Mouse (Mus musculus) embryonic facial prominence, embryonic 12.5 days (tissue): ENCODE data around the gene Cep41. TPM values are rescaled to one million over a fixed set of nuclear protein-coding genes. Genes with fewer than 3 reads are reported as not detected.
A peak's percentile ranks its signal among the peaks of the same experiment; 100 is the strongest.

Experiments
- ATAC-seq: fragments of 200-750 bp; cut with Nextera tagmentation; 2 replicates; pipeline ENCODE4 v1.8.0; 2017; ENCODE audit not compliant: insufficient number of reproducible peaks, insufficient read depth, low FRiP score, low TSS enrichment
- H3K27ac ChIP-seq: fragments of 300-500 bp; sonication (generic); 2 replicates; pipeline ENCODE4 v1.5.1; 2016; ENCODE audit warnings: mild to moderate bottlenecking
- H3K27me3 ChIP-seq: fragments of 300-500 bp; sonication (generic); 2 replicates; pipeline ENCODE4 v1.6.1; 2016; ENCODE audit warnings: mild to moderate bottlenecking, moderate library complexity
- H3K36me3 ChIP-seq: fragments of 300-500 bp; sonication (generic); 2 replicates; pipeline ENCODE4 v1.6.1; 2016; ENCODE audit warnings: mild to moderate bottlenecking
- H3K4me1 ChIP-seq: fragments of 300-500 bp; sonication (generic); 2 replicates; pipeline ENCODE4 v1.6.1; 2016
- H3K4me2 ChIP-seq: fragments of 300-500 bp; sonication (generic); replicated peaks from 2 replicates; pipeline ENCODE4 v1.6.1; 2016; ENCODE audit warnings: mild to moderate bottlenecking, moderate library complexity
- H3K4me3 ChIP-seq: fragments of 300-500 bp; sonication (generic); 2 replicates; pipeline ENCODE4 v1.5.1; 2016; ENCODE audit warnings: mild to moderate bottlenecking
- H3K9ac ChIP-seq: fragments of 300-500 bp; sonication (generic); 2 replicates; pipeline ENCODE4 v1.6.1; 2016; ENCODE audit warnings: mild to moderate bottlenecking, moderate library complexity
- H3K9me3 ChIP-seq: fragments of 300-500 bp; sonication (generic); 2 replicates; pipeline ENCODE4 v1.6.1; 2016; ENCODE audit warnings: mild to moderate bottlenecking, moderate library complexity
- WGBS: fragments of 180-500 bp; shearing (Covaris S2); methylation state at CpG from one replicate; pipeline ENCODE4 v1.1.7; 2016; 5-methylcytosine and 5-hydroxymethylcytosine counted together
- polyA plus RNA-seq: library from polyadenylated mRNA; unstranded; fragments of >200 nt; fragmentation: Nextera tagmentation; extraction: Ambion mirVana; gene quantifications from 2 replicates; pipeline ENCODE4 v1.2.1, GENCODE M21; 2016

Gene Cep41
- polyA plus RNA-seq, 1 experiment from 2014 or later = 26.3 TPM

GRCm38 (mm10) chr6:30710371-30711364 is 17.1 kb upstream of the Cep41 start:
- 58% methylated on average over 25 of the region's 25 CpGs for WGBS
- Histone ChIP-seq H3K4me3 (no peak overlapping the region), H3K36me3 (no peaks in the 10 kb centered on the region), H3K27ac (peak overlapping the region; percentile 41; the same call in 1 of the 2 replicates), H3K9ac (no peak overlapping the region), H3K4me1 (peaks cover 17% of the 10 kb centered on the region; the same call in 1 of the 2 replicates), H3K4me2 (no peak overlapping the region), H3K27me3 (no peaks in the 10 kb centered on the region), H3K9me3 (no peaks in the 10 kb centered on the region)
- no peak for ATAC-seq

- Histone ChIP-seq H3K4me1 (peaks cover 17% of the 10 kb centered on the region; the same call in 1 of the 2 replicates), H3K4me2 (no peak overlapping the region), H3K27ac (0 out of 2 replicates have a peak overlapping the region, but pooled peaks have one; percentile 11), H3K27me3 (no peaks in the 10 kb centered on the region), H3K9ac (no peak overlapping the region), H3K4me3 (no peak overlapping the region), H3K9me3 (no peaks in the 10 kb centered on the region), H3K36me3 (no peaks in the 10 kb centered on the region)
- no peak for ATAC-seq
- WGBS = 25% methylated on average over 6 of the region's 6 CpGs
Observed at GRCm38 (mm10) chr6:30709115-30709514, 15.6 kb upstream of the Cep41 start.

GRCm38 (mm10) chr6:30703977-30704602 is 10.5 kb upstream of the Cep41 start:
- Histone ChIP-seq H3K4me2 (no peak overlapping the region), H3K27ac (peak overlapping the region; percentile 73), H3K9ac (no peak overlapping the region), H3K9me3 (no peaks in the 10 kb centered on the region), H3K4me1 (peaks cover 13% of the 10 kb centered on the region), H3K36me3 (no peaks in the 10 kb centered on the region), H3K27me3 (no peaks in the 10 kb centered on the region), H3K4me3 (no peak overlapping the region)
- WGBS = 80% methylated on average over 9 of the region's 9 CpGs
- ATAC-seq = 0 out of 2 replicates have a peak, but pooled peaks have one; percentile 32

- ATAC-seq = no peak
- Histone ChIP-seq H3K27ac (peak overlapping the region; percentile 73; the same call in 1 of the 2 replicates), H3K4me3 (no peak overlapping the region), H3K36me3 (no peaks in the 10 kb centered on the region), H3K9ac (no peak overlapping the region), H3K4me1 (peaks cover 12% of the 10 kb centered on the region), H3K9me3 (no peaks in the 10 kb centered on the region), H3K4me2 (no peak overlapping the region), H3K27me3 (no peaks in the 10 kb centered on the region)
- WGBS = 72% methylated on average over 6 of the region's 6 CpGs
Observed at GRCm38 (mm10) chr6:30703476-30703875, 9.9 kb upstream of the Cep41 start.

DNA sequence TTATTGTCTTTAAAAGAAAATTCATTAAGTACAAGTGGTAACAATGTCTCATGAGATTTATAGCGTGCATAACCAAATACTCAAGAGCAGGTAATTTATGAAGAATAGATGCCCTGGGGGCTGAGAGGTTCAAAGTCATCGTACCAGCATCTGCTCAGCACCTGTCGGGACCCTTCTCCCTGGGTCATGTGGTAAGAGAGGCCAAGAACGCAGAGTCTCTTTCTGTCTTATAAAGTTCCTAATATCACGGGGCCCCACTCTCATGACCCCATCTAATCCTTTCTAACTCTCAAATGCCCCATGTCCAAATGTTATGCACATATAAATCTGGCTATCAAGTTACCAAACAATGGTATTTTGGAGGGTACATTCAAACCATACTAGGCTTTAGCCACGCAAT is 9.3 kb upstream of the Cep41 start:
- Histone ChIP-seq H3K4me1 (peaks cover 12% of the 10 kb centered on the region), H3K4me2 (no peak overlapping the region), H3K9ac (no peak overlapping the region), H3K36me3 (no peaks in the 10 kb centered on the region), H3K27me3 (no peaks in the 10 kb centered on the region), H3K27ac (peak overlapping the region; percentile 73; the same call in 1 of the 2 replicates), H3K9me3 (no peaks in the 10 kb centered on the region), H3K4me3 (no peak overlapping the region)
- ATAC-seq = no peak
- 54% methylated on average over 6 of the region's 6 CpGs for WGBS

- no peak overlapping the region for H3K4me2 ChIP-seq
- WGBS = 34% methylated on average over 6 of the region's 6 CpGs
- no peaks in the 10 kb centered on the region for H3K27me3 ChIP-seq
- peak overlapping the region; percentile 43 for H3K27ac ChIP-seq
- peaks cover 15% of the 10 kb centered on the region for H3K4me1 ChIP-seq
- H3K9me3 ChIP-seq = no peaks in the 10 kb centered on the region
- no peak overlapping the region for H3K4me3 ChIP-seq
- no peaks in the 10 kb centered on the region for H3K36me3 ChIP-seq
- no peak overlapping the region for H3K9ac ChIP-seq
- no peak for ATAC-seq
Observed at GRCm38 (mm10) chr6:30700182-30700581, 6.6 kb upstream of the Cep41 start.

GRCm38 (mm10) chr6:30698036-30698435 is 4.5 kb upstream of the Cep41 start:
- WGBS = 90% methylated on average over 4 of the region's 4 CpGs
- ATAC-seq = no peak
- H3K4me1 ChIP-seq = peaks cover 16% of the 10 kb centered on the region
- H3K27ac ChIP-seq = peak overlapping the region; percentile 73
- no peak overlapping the region for H3K4me3 ChIP-seq
- no peaks in the 10 kb centered on the region for H3K36me3 ChIP-seq
- no peaks in the 10 kb centered on the region for H3K27me3 ChIP-seq
- no peak overlapping the region for H3K9ac ChIP-seq
- H3K4me2 ChIP-seq = no peak overlapping the region
- H3K9me3 ChIP-seq = no peaks in the 10 kb centered on the region

- no peak overlapping the region for H3K4me2 ChIP-seq
- peaks cover 21% of the 10 kb centered on the region for H3K4me1 ChIP-seq
- ATAC-seq = no peak
- 47% methylated on average over 5 of the region's 5 CpGs for WGBS
- H3K27me3 ChIP-seq = no peaks in the 10 kb centered on the region
- no peaks in the 10 kb centered on the region for H3K9me3 ChIP-seq
- H3K36me3 ChIP-seq = no peaks in the 10 kb centered on the region
- H3K27ac ChIP-seq = peak overlapping the region; percentile 73
- H3K9ac ChIP-seq = no peak overlapping the region
- H3K4me3 ChIP-seq = no peak overlapping the region
Observed at GRCm38 (mm10) chr6:30697464-30697863, 3.9 kb upstream of the Cep41 start.

DNA sequence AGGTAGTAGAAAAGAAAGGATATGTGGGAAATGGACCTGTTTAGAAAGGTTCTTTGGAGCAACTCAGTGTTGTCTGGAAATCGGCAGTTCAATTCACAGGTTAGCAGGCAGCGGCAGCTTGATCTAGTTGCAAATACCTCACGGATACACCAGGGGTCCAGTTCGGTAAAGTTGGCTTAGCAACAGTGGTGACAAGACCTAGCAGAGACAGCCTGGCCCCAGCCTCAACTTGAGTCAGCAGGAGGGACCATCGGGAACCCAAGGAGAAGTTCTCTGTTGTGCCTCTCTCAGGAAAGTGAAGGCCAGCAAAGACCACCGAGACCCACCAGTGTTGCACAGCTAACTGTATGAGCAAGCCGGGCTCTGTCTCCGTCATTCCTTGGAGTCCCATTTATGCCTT is 1.6 kb upstream of the Cep41 start:
- Histone ChIP-seq H3K4me1 (peaks cover 17% of the 10 kb centered on the region), H3K4me3 (no peak overlapping the region), H3K36me3 (no peaks in the 10 kb centered on the region), H3K27me3 (no peaks in the 10 kb centered on the region), H3K4me2 (no peak overlapping the region), H3K9ac (no peak overlapping the region), H3K9me3 (no peaks in the 10 kb centered on the region), H3K27ac (no peak overlapping the region)
- 92% methylated on average over 8 of the region's 8 CpGs for WGBS
- ATAC-seq = no peak

- Histone ChIP-seq H3K27me3 (no peaks in the 10 kb centered on the region), H3K27ac (peak overlapping the region; percentile 84), H3K9ac (0 out of 2 replicates have a peak overlapping the region, but pooled peaks have one; percentile 24), H3K4me2 (peak overlapping the region; percentile 49), H3K4me1 (peaks cover 10% of the 10 kb centered on the region), H3K36me3 (no peaks in the 10 kb centered on the region), H3K4me3 (no peak overlapping the region), H3K9me3 (no peaks in the 10 kb centered on the region)
- no peak for ATAC-seq
- 42% methylated on average over 6 of the region's 6 CpGs for WGBS
Observed at GRCm38 (mm10) chr6:30694209-30694608, 660 bp upstream of the Cep41 start.

DNA sequence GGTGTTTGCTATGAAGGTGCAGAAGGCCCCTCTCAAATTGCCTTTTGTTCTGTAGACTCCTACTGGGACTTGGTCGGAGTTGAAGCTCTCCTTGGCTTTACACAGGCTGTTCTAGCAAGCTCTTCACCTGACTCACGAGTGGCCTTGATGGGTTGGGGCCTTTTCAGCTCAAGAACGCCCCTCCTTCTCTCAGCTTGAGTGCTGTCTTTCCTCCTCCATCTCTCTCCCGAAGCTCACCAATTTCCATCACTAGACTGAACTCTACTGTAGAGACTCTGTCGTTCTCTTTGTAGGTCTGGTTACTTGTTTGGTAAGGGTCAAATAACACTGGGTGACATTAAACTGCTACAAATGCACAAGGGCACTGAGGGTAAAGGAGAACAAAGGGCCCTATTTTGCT is 723 bp downstream of the Cep41 start:
- 69% methylated on average over 5 of the region's 5 CpGs for WGBS
- H3K4me2 ChIP-seq = peak overlapping the region; percentile 49
- H3K36me3 ChIP-seq = no peaks in the 10 kb centered on the region

More for the DNA sequence above, 723 bp downstream of the Cep41 start:
- Histone ChIP-seq H3K27me3 (no peaks in the 10 kb centered on the region), H3K4me3 (peak overlapping the region; percentile 50), H3K4me1 (peaks cover 9% of the 10 kb centered on the region), H3K9me3 (no peaks in the 10 kb centered on the region), H3K27ac (peak overlapping the region; percentile 84), H3K9ac (peak overlapping the region; percentile 52)
- ATAC-seq = no peak
